Mouse (Mus musculus) spleen, postnatal 0 days (tissue): ENCODE data around the gene Dtx3. TPM values are rescaled to one million over a fixed set of nuclear protein-coding genes. Genes with fewer than 3 reads are reported as not detected.

ENCODE experiments used
- polyA plus RNA-seq: library from polyadenylated mRNA; unstranded; fragments of >200 nt; fragmentation: Nextera tagmentation; extraction: Ambion mirVana; gene quantifications from 2 replicates; pipeline ENCODE4 v1.2.1, GENCODE M21; 2015

Dtx3 gene
- 36.1 and 42.7 TPM in 2 replicates for polyA plus RNA-seq

DNA sequence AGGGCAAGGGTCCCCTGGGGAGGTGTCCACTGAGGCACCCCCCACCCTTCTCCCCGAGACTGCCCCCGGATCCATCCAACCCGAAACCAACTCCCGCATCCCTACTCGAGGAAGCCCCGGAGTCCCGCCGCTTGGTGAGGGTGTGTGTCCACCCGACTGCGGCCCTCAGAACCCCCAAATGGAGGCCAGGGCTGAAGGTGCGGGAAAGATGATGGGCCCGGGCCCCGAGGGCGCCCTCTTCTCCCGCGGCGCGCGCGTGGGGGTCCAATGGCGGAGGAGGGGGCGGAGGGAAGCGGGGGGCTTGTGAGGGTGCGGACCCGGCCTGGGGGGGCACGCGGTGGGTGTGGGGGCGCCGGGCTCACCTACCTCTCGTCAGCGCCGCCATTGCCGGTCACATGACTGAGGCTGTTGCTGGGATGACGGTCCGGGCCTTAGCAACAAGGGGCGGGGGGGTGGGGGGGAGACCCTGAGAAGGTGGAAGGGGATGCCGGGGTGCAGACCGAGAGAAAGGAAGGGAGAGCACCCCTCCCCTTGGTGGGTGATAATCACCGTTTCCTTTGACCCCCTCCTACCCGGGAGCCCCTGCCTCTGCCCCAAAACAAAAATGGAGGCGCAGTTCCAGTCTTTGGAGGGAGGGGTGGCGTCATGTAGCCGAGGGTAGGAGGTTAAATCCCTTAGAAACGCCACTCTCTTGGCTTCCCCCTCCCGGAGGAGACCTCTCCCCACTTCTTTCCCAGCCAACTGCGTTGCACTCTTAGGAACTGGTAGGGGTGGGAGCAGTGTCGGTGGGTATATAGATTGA, at the start of gene Dtx3:
Gene Dtx3, minus strand, starts transcription at position 401 of the 802 bp plus-strand sequence.

DNA sequence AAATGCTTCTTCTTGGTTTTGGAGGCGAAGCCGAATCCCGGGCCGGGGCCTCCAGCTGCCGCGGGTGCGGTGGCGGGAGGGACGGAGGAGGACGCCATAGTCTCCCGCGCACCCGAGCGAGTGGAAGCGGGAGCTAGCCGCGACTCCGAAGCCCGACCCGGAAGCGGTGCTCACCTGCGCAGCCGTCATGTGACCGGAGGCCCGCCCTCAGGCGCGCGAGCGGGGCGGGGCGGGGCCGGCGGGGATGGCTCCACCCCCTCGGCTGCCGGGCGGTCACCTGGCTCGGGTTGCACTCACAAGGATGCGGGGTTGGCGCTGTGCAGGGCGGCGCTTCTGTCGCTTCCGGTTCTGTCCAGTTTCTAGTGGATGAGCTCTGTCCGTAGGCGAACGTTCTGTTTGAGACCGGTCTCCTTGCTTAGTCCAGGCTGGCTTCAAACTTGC, 15.9 kb upstream of the Dtx3 start, which contains the start of gene Pip4k2c:
Gene Pip4k2c, minus strand, starts transcription at position 172 of the 441 bp plus-strand sequence.

DNA sequence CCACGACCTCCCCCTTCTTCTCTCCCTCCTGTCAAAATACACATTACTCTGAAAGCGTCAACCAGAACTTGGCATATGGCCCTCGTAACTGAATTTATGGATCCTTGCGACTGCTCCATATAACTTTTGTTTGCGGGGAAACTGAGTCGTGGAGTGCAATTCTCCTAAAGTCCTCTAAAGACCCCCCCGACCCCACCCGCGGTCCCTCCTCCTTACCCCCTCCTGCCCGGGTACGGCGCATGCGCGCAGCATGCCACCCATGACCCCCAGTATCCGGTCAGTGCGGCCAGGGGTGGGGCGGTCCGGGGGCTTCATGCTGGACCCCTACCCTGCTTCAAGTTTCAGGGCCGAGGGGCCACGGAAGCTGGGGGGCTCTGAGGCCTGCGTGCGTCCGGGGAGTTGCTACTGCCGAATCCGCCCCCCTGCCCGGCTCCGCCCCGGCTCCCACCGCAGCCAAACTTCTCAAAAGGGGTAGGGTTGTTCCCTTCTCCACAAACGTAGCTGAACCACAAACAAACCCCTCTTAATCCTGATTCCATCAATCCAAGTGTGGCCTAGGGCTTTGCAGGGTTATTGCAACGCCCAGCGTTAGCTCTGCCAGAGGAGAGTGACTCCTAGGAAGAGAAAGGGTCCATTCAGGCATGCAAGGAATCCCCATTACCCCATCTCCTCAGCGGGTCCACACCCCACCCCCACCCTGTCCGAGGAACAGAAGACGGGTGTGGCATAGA, 5.7 kb downstream of the Dtx3 start, which contains the start of gene Arhgef25:
Gene Arhgef25, minus strand, starts transcription at position 433 of the 731 bp plus-strand sequence.

DNA sequence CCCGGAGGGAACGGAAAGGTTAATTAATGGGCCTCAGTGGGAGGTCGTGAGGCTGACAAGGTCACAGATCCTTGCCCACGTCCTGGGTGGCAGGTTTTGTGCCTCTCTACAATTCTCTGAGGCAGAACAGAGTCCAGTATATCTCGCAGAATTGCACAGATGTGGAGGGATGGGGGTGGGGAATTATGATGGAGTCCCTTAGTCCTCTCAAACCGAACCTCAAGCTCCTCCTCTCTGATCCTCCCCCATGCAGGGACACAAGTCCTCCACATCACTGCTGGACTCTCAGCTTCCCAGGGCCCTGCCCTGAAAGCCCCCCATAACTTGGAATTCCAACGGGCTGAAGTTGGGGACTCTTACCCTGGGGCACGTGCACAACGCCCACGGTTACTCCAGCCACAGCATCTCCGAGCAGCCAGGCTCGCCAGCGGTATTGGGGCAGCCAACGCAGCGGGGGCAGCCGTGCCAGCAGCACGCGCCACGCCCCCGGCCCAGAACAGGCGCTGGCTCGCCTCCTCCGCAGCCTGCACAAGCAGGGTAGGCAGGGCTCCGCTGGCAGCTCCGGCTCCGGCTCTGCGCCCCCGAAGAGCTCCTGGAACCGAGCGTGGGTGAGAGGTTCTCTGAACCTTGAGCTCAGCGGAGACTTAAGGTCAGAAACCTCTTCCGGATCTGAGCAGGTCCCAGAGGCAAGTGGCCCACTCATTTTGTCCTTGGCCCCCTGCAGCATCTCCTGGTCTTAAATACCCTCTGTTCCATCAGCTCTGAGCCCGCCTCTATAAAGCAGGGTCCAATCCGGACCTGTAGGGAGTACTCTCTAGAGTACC, 15.4 kb downstream of the Dtx3 start, which contains the start of gene Slc26a10:
Gene Slc26a10, minus strand, starts transcription at position 775 of the 824 bp plus-strand sequence.

DNA sequence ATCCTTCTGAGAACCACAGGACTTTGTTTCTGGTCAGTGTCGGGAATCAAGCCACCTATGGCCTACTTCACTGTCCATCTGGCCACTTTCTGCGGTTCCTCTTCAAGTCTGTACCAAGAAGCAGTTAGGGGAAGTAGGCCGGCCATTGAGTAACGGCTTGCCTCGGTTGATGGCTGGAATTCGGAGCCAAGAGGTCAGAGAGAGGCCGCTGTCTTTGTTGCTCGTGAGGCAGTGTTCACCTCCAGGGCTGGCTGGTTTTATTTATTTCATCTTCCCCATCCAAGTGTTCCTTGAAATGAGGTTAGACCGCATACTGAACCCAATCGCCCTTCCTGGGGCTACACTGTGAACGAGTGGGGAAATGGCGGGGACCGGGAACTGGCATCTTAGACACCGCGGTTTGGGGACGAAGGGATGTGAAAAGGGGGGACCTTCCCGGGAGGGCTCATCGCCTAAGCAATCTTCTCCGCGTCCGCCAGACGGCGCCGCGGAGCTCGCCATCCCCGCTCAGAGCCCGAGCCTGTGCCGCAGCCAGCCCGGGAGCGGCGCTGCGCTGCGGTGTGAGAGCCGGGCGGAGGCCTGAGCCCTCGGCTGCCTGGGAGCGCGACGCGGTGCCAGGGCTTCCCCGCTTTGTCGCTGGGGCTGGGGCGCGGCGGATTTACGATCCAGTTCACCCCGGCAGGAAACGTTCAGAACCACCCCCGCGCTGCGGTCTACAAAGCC, 30.7 kb downstream of the Dtx3 start, which contains the start of gene B4galnt1:
Gene B4galnt1, plus strand, starts transcription at position 595 of the 723 bp plus-strand sequence.

Other genes starting within 250 kb of the Dtx3 start
- gene Ctdsp2, start 217.0 kb downstream of the Dtx3 start, polyA plus RNA-seq: 29.4 and 36.8 TPM in 2 replicates
- gene Avil, start 195.0 kb downstream of the Dtx3 start, polyA plus RNA-seq: 0.08 and 0.22 TPM in 2 replicates
- gene Tsfm, start 164.9 kb downstream of the Dtx3 start, polyA plus RNA-seq: 53.2 and 54.6 TPM in 2 replicates
- 30.3 and 30.7 TPM in 2 replicates for gene Mettl1, start 154.3 kb downstream of the Dtx3 start, polyA plus RNA-seq
- 0.10 and 0.16 TPM in 2 replicates for gene Eef1akmt3, start 154.2 kb downstream of the Dtx3 start, polyA plus RNA-seq
- not detected in 2 replicates for gene Cyp27b1, start 147.5 kb downstream of the Dtx3 start, polyA plus RNA-seq
- 0.08 and 0.11 TPM in 2 replicates for gene March9, start 135.5 kb downstream of the Dtx3 start, polyA plus RNA-seq
- gene Cdk4, start 132.2 kb downstream of the Dtx3 start, polyA plus RNA-seq: 558 and 561 TPM in 2 replicates
- 37.4 and 47.0 TPM in 2 replicates for gene Tspan31, start 125.5 kb downstream of the Dtx3 start, polyA plus RNA-seq
- gene Agap2, start 120.4 kb downstream of the Dtx3 start, polyA plus RNA-seq: 2.5 and 3.6 TPM in 2 replicates
- 47.0 and 54.4 TPM in 2 replicates for gene Os9, start 74.6 kb downstream of the Dtx3 start, polyA plus RNA-seq
- 22.9 and 24.8 TPM in 2 replicates for gene B4galnt1, start 30.5 kb downstream of the Dtx3 start, polyA plus RNA-seq
- gene Slc26a10, start 15.1 kb downstream of the Dtx3 start, polyA plus RNA-seq: 1.5 and 1.6 TPM in 2 replicates
- 13.1 and 17.5 TPM in 2 replicates for gene Arhgef25, start 5.6 kb downstream of the Dtx3 start, polyA plus RNA-seq
- gene Pip4k2c, start 15.9 kb upstream of the Dtx3 start, polyA plus RNA-seq: 41.4 and 44.1 TPM in 2 replicates
- gene Kif5a, start 67.6 kb upstream of the Dtx3 start, polyA plus RNA-seq: 0.06 and 0.15 TPM in 2 replicates
- gene Dctn2, start 70.6 kb upstream of the Dtx3 start, polyA plus RNA-seq: 94.5 and 104 TPM in 2 replicates
- 11.7 and 14.1 TPM in 2 replicates for gene Mbd6, start 93.3 kb upstream of the Dtx3 start, polyA plus RNA-seq
- 79.4 and 88.0 TPM in 2 replicates for gene Mars, start 116.1 kb upstream of the Dtx3 start, polyA plus RNA-seq
- gene Arhgap9, start 126.2 kb upstream of the Dtx3 start, polyA plus RNA-seq: 38.7 and 46.0 TPM in 2 replicates
- 0.66 and 1.1 TPM in 2 replicates for gene Gli1, start 146.2 kb upstream of the Dtx3 start, polyA plus RNA-seq
- not detected in 2 replicates for gene Inhbe, start 158.7 kb upstream of the Dtx3 start, polyA plus RNA-seq
- not detected in 2 replicates for gene Inhbc, start 174.7 kb upstream of the Dtx3 start, polyA plus RNA-seq
- 14.1 and 16.8 TPM in 2 replicates for gene R3hdm2, start 184.6 kb upstream of the Dtx3 start, polyA plus RNA-seq